Mouse (Mus musculus) ES-E14 (cell line): Measurements from ENCODE around the gene Grik5. TPM values are rescaled to one million over a fixed set of nuclear protein-coding genes. Genes with fewer than 3 reads are reported as not detected.

Experiments
- DNase-seq: peaks from one replicate; pipeline ENCODE4 v3.0.0-alpha.2; 2013; ENCODE audit warnings: low read depth, low spot score
- H3K27ac ChIP-seq: 2 replicates; pipeline ENCODE4 v1.5.1; 2012; ENCODE audit warnings: low read depth, mild to moderate bottlenecking, low read length, moderate library complexity, mixed read lengths; ENCODE audit not compliant: poor library complexity, insufficient read depth, severe bottlenecking
- H3K36me3 ChIP-seq: 2 replicates; pipeline ENCODE4 v1.6.1; 2012; ENCODE audit warnings: mild to moderate bottlenecking, low read length, moderate library complexity, mixed read lengths; ENCODE audit not compliant: control insufficient read depth, poor library complexity, insufficient read depth, severe bottlenecking
- H3K4me1 ChIP-seq, 2 experiments: fragments of 150-350 bp in 1 of 2; sonication (generic) in 1 of 2; 2 replicates each; pipeline ENCODE4 v1.6.1; 2012; ENCODE audit warnings: low read length in 2 of 2, mild to moderate bottlenecking in 1 of 2, mixed read lengths in 1 of 2; ENCODE audit not compliant: control insufficient read depth in 2 of 2, insufficient read depth in 2 of 2, poor library complexity in 1 of 2
- H3K4me3 ChIP-seq, 2 experiments: fragments of 150-350 bp in 1 of 2; sonication (generic) in 1 of 2; 2 replicates each; pipeline ENCODE4 v1.5.1; 2012; ENCODE audit warnings: low read length in 2 of 2, low read depth in 1 of 2, mild to moderate bottlenecking in 1 of 2, mixed read lengths in 1 of 2; ENCODE audit not compliant: insufficient read depth in 1 of 2, poor library complexity in 1 of 2, severe bottlenecking in 1 of 2
- H3K9ac ChIP-seq: 2 replicates; pipeline ENCODE4 v1.6.1; 2012; ENCODE audit warnings: low read depth, mild to moderate bottlenecking, low read length, mixed read lengths; ENCODE audit not compliant: poor library complexity, insufficient read depth, severe bottlenecking
- H3K9me3 ChIP-seq: fragments of 150-350 bp; sonication (generic); 2 replicates; pipeline ENCODE4 v1.6.1; 2012; ENCODE audit warnings: low read depth, mild to moderate bottlenecking, low read length; ENCODE audit not compliant: control insufficient read depth, insufficient read depth
- CHD2 ChIP-seq: IDR thresholded peaks from 2 replicates; pipeline ENCODE4 v1.6.1; 2014; ENCODE audit warnings: mild to moderate bottlenecking, low read depth, low read length, inconsistent platforms
- HCFC1 ChIP-seq: IDR thresholded peaks from 2 replicates; pipeline ENCODE4 v1.6.1; 2012; ENCODE audit warnings: low read length, inconsistent platforms, borderline replicate concordance; ENCODE audit not compliant: insufficient read depth
- MAFK ChIP-seq: IDR thresholded peaks from 2 replicates; pipeline ENCODE4 v1.6.1; 2014; ENCODE audit warnings: mild to moderate bottlenecking, low read depth, low read length, inconsistent platforms; ENCODE audit not compliant: insufficient read depth
- ZC3H11A ChIP-seq: IDR thresholded peaks from 2 replicates; pipeline ENCODE4 v1.6.1; 2012; ENCODE audit warnings: low read depth, mild to moderate bottlenecking, inconsistent platforms, low read length, borderline replicate concordance
- ZNF384 ChIP-seq: IDR thresholded peaks from 2 replicates; pipeline ENCODE4 v1.6.1; 2012; ENCODE audit warnings: low read depth, low read length, inconsistent platforms
- in situ Hi-C, 2 experiments: fragments of 600-800 bp; cut with MboI; formaldehyde crosslinking; loops; one replicate each; pipeline ENCODE4 v1.15.1; 2025; ENCODE audit warnings: low sequenced_read_pairs in 2 of 2, inconsistent platforms in 1 of 2; ENCODE audit not compliant: unreplicated experiment in 2 of 2
- total RNA-seq: library from RNA; depleted of rRNA; stranded (reverse); fragments of 300-350 nt; gene quantifications from 2 replicates; pipeline ENCODE4 v1.2.3, GENCODE M21; 2012

Gene Grik5
- total RNA-seq, 1 experiment: 10.0 TPM

- TF ChIP-seq CHD2 (no peak), ZC3H11A (no peak), HCFC1 (no peak)
- H3K9me3 ChIP-seq: no peaks in the 10 kb centered on the region
- H3K4me1 ChIP-seq: peaks cover 0 to 4% of the 10 kb centered on the region in 2 experiments; a peak in 1 of 4 replicates
- peak; percentile 46 for DNase-seq
- no peak overlapping the region for H3K9ac ChIP-seq
- no peak overlapping the region for H3K27ac ChIP-seq
- no peak overlapping the region for H3K4me3 ChIP-seq
- in situ Hi-C loops: no loop called here
- peaks cover 30% of the 10 kb centered on the region for H3K36me3 ChIP-seq
Measured at GRCm38 (mm10) chr7:24985799-24986198, 86.3 kb downstream of the Grik5 start.

- in situ Hi-C loops: no loop called here
- H3K27ac ChIP-seq: no peak overlapping the region
- no peak overlapping the region for H3K9ac ChIP-seq
- H3K9me3 ChIP-seq: no peaks in the 10 kb centered on the region
- TF ChIP-seq MAFK (no peak), ZNF384 (no peak), HCFC1 (no peak), CHD2 (no peak), ZC3H11A (no peak)
- H3K4me1 ChIP-seq: peaks cover 0 to 4% of the 10 kb centered on the region in 2 experiments; a peak in 1 of 4 replicates
- DNase-seq: peak; percentile 36
- peaks cover 27% of the 10 kb centered on the region for H3K36me3 ChIP-seq
- no peak overlapping the region for H3K4me3 ChIP-seq
Measured at GRCm38 (mm10) chr7:24984307-24984706, 87.8 kb downstream of the Grik5 start.

- in situ Hi-C loops: no loop called here
- Histone ChIP-seq H3K27ac (peak overlapping the region; percentile 14), H3K9me3 (no peaks in the 10 kb centered on the region), H3K36me3 (peaks cover 29% of the 10 kb centered on the region), H3K4me3 (no peak overlapping the region), H3K4me1 (peaks cover 0 to 4% of the 10 kb centered on the region in 2 experiments; a peak in 1 of 4 replicates), H3K9ac (no peak overlapping the region)
- peak; percentile 47 for DNase-seq
- TF ChIP-seq HCFC1 (no peak), MAFK (no peak), CHD2 (no peak), ZC3H11A (no peak), ZNF384 (no peak)
Measured at GRCm38 (mm10) chr7:24983396-24983795, 88.8 kb downstream of the Grik5 start.

GRCm38 (mm10) chr7:24980439-24980838, 91.7 kb downstream of the Grik5 start:
- TF ChIP-seq HCFC1: no peak
- TF ChIP-seq MAFK: no peak
- TF ChIP-seq ZNF384: no peak
- H3K27ac ChIP-seq: no peak overlapping the region
- peaks cover 0 to 4% of the 10 kb centered on the region in 2 experiments; a peak in 1 of 4 replicates for H3K4me1 ChIP-seq
- no peaks in the 10 kb centered on the region for H3K9me3 ChIP-seq
- in situ Hi-C loops: no loop called here
- no peak overlapping the region for H3K9ac ChIP-seq
- H3K36me3 ChIP-seq: peaks cover 23% of the 10 kb centered on the region
- H3K4me3 ChIP-seq: no peak overlapping the region
- DNase-seq: no peak

- TF ChIP-seq MAFK: no peak
- TF ChIP-seq ZNF384: no peak
- TF ChIP-seq CHD2: no peak
- no peak for TF ChIP-seq ZC3H11A
- no peak for TF ChIP-seq HCFC1
- in situ Hi-C loops: no loop called here
- Histone ChIP-seq H3K4me3 (no peak overlapping the region), H3K27ac (no peak overlapping the region), H3K36me3 (peaks cover 22% of the 10 kb centered on the region), H3K9me3 (no peaks in the 10 kb centered on the region), H3K9ac (no peak overlapping the region), H3K4me1 (peaks cover 0 to 6% of the 10 kb centered on the region in 2 experiments; a peak in 1 of 4 replicates)
- DNase-seq: no peak
Measured at GRCm38 (mm10) chr7:24978781-24979180, 93.4 kb downstream of the Grik5 start.
